In genomic region chr11:97523827-97524261, GRCm38 (mm10) we compare ENCODE assay signal across 10 mouse cellular contexts. TPM values are rescaled to one million over a fixed set of nuclear protein-coding genes. Genes with fewer than 3 reads are reported as not detected.
DNase-seq lines count a peak whose midpoint lies in the region; ATAC-seq and TF ChIP-seq lines count a peak whose summit lies in the region.
"Had no signal": no experiment of that assay in that cellular context is flagged by ENCODE, and none has a peak within 500 bp of the region (broad histone marks: within the 10 kb centered on the region; RNA-seq: fewer than 3 reads in every experiment).

No protein-coding gene starts in this region.

- 0 out of 2 replicates have a peak overlapping the region, but pooled peaks have one; percentile 19 for H3K9ac ChIP-seq in embryonic facial prominence, embryonic 14.5 days (ENCODE audit: low read depth, low read length)
- H3K9ac ChIP-seq in midbrain, postnatal 0 days (replicated peaks; ENCODE audit: low read length, poor library complexity, severe bottlenecking): 0 out of 2 replicates have a peak overlapping the region, but pooled peaks have one; percentile 19
- H3K9ac ChIP-seq: limb, embryonic 13.5 days had no signal

- H3K4me3 ChIP-seq in left cerebral cortex, adult 2 months: no peak overlapping the region
- no peak overlapping the region for H3K4me3 ChIP-seq in embryonic facial prominence, embryonic 14.5 days (ENCODE audit: low read depth, low read length)
- no peak overlapping the region for H3K4me3 ChIP-seq in midbrain, postnatal 0 days (ENCODE audit: low read depth, low read length)
- H3K4me3 ChIP-seq: limb, embryonic 13.5 days had no signal

- H3K4me2 ChIP-seq in embryonic facial prominence, embryonic 14.5 days (ENCODE audit: low read depth, low read length): no peak overlapping the region
- H3K4me2 ChIP-seq in midbrain, postnatal 0 days (ENCODE audit: low read depth, low read length, poor library complexity, severe bottlenecking): no peak overlapping the region
- H3K4me2 ChIP-seq: limb, embryonic 13.5 days had no signal

- no peaks in the 10 kb centered on the region for H3K4me1 ChIP-seq in embryonic facial prominence, embryonic 14.5 days (ENCODE audit: control insufficient read depth, insufficient read depth, low read length)
- H3K4me1 ChIP-seq in midbrain, postnatal 0 days (ENCODE audit: insufficient read depth, low read length): peaks cover 2% of the 10 kb centered on the region; the same call in 1 of the 2 replicates

- ATAC-seq in embryonic facial prominence, embryonic 14.5 days (ENCODE audit: low read depth): no peak
- no peak for ATAC-seq in midbrain, postnatal 0 days (ENCODE audit: low FRiP score)
- ATAC-seq in granulocyte monocyte progenitor cell, adult 5-6 weeks (replicated peaks; ENCODE audit: poor library complexity, severe bottlenecking): no peak

- DNase-seq in left cerebral cortex, postnatal 4 days: peak; percentile 65
- DNase-seq in left cerebral cortex, adult 2 months (ENCODE audit: extremely low spot score in 1 of 2, low spot score in 2 of 2): no peak
- DNase-seq in embryonic facial prominence, embryonic 14.5 days (ENCODE audit: low spot score): no peak
- peak; percentile 58 for DNase-seq in kidney, postnatal 10 days
- DNase-seq in midbrain, postnatal 0 days (ENCODE audit: low spot score): peak; percentile 68
- DNase-seq in urinary bladder, adult 18-20 months (ENCODE audit: low spot score in 2 of 2): no peak
- no peak for DNase-seq in thymus, postnatal 14 days

- H3K9me3 ChIP-seq in embryonic facial prominence, embryonic 14.5 days (ENCODE audit: control insufficient read depth, low read length): no peaks in the 10 kb centered on the region
- no peaks in the 10 kb centered on the region for H3K9me3 ChIP-seq in midbrain, postnatal 0 days (ENCODE audit: low read length)
- H3K9me3 ChIP-seq: limb, embryonic 13.5 days had no signal

- H3K36me3 ChIP-seq in embryonic facial prominence, embryonic 14.5 days (ENCODE audit: control insufficient read depth, insufficient read depth, low read length): 0 out of 2 replicates have a peak, but pooled peaks cover 4% of the 10 kb centered on the region
- peaks cover 66% of the 10 kb centered on the region for H3K36me3 ChIP-seq in midbrain, postnatal 0 days (ENCODE audit: insufficient read depth, low read length)
- H3K36me3 ChIP-seq: limb, embryonic 13.5 days had no signal

- TF ChIP-seq CTCF in left cerebral cortex, adult 2 months (IDR thresholded peaks at IDR 0.05): no peak
- TF ChIP-seq CTCF in midbrain, postnatal 0 days (IDR thresholded peaks at IDR 0.05): no peak

- no peak overlapping the region; the same call in 1 of the 2 replicates for H3K27ac ChIP-seq in left cerebral cortex, adult 2 months
- H3K27ac ChIP-seq in embryonic facial prominence, embryonic 14.5 days (replicated peaks; ENCODE audit: low read depth, low read length): no peak overlapping the region
- 0 out of 2 replicates have a peak overlapping the region, but pooled peaks have one; percentile 8 for H3K27ac ChIP-seq in midbrain, postnatal 0 days (ENCODE audit: low read depth, low read length)
- H3K27ac ChIP-seq: limb, embryonic 13.5 days had no signal

- 8% methylated on average over 1 of the region's 1 CpGs for WGBS in embryonic facial prominence, embryonic 14.5 days
- 4% methylated on average over 1 of the region's 1 CpGs for WGBS in midbrain, postnatal 0 days

- no peaks in the 10 kb centered on the region for H3K27me3 ChIP-seq in embryonic facial prominence, embryonic 14.5 days (replicated peaks; ENCODE audit: control insufficient read depth, insufficient read depth, low read length)
- H3K27me3 ChIP-seq in midbrain, postnatal 0 days (ENCODE audit: insufficient read depth, low read length): no peaks in the 10 kb centered on the region

- intact Hi-C loops in left cerebral cortex, postnatal 4 days (cut with DNase I): no loop called here
- intact Hi-C loops in left cerebral cortex, adult 2 months (cut with DNase I): no loop called here

RNA-seq across cellular contexts. Expression of gene 4933428G20Rik, which starts 23.7 kb away (rescaled TPM):
- under 1 TPM in 1 of 2 experiments, not detected in 1; 0.26 TPM for total RNA-seq in left cerebral cortex, postnatal 4 days (2021)
- not detected for total RNA-seq in left cerebral cortex, adult 2 months (2021)
- 0.13 TPM in 1 of 2 replicates, not detected in the other for polyA plus RNA-seq in embryonic facial prominence, embryonic 14.5 days (2014; fragmentation: Nextera tagmentation; extraction: Ambion mirVana)
- total RNA-seq in midbrain, postnatal 0 days (2014; rRNA removed): 0.28 TPM in 1 of 2 replicates, not detected in the other
- 0.34 and 0.91 TPM in 2 replicates for polyA plus RNA-seq in midbrain, postnatal 0 days (2015; fragmentation: Nextera tagmentation; extraction: Ambion mirVana)
- total RNA-seq in granulocyte monocyte progenitor cell, adult 5-6 weeks (2014; fragmentation: Nextera tagmentation): not detected in 2 replicates
- 0.22 TPM in 1 of 2 replicates, not detected in the other for total RNA-seq in granulocyte monocyte progenitor cell, adult 5-6 weeks (2017)
- total RNA-seq: common myeloid progenitor, adult 5-6 weeks had no signal

RNA-seq across cellular contexts. Expression of gene Srcin1, which starts 52.1 kb away (rescaled TPM):
- 100 to 1,000 TPM; 163 to 177 TPM for total RNA-seq in left cerebral cortex, postnatal 4 days (2021)
- 100 to 1,000 TPM; 308 to 318 TPM for total RNA-seq in left cerebral cortex, adult 2 months (2021)
- 0.76 and 1.6 TPM in 2 replicates for polyA plus RNA-seq in embryonic facial prominence, embryonic 14.5 days (2014; fragmentation: Nextera tagmentation; extraction: Ambion mirVana)
- total RNA-seq in midbrain, postnatal 0 days (2014; rRNA removed): 95.0 and 100 TPM in 2 replicates
- 13.1 and 14.0 TPM in 2 replicates for polyA plus RNA-seq in midbrain, postnatal 0 days (2015; fragmentation: Nextera tagmentation; extraction: Ambion mirVana)
- total RNA-seq in granulocyte monocyte progenitor cell, adult 5-6 weeks (2014; fragmentation: Nextera tagmentation): not detected in 2 replicates
- total RNA-seq in granulocyte monocyte progenitor cell, adult 5-6 weeks (2017): not detected in 2 replicates
- total RNA-seq: common myeloid progenitor, adult 5-6 weeks had no signal

Comparison
In these comparisons a context has a peak if more than half of its experiments do, and no peak if none do; other contexts are left out.
1. DNase-seq: peak in left cerebral cortex, postnatal 4 days (single experiment), kidney, postnatal 10 days (single experiment) and midbrain, postnatal 0 days (single experiment); none in left cerebral cortex, adult 2 months (0 of 2), embryonic facial prominence, embryonic 14.5 days (single experiment), urinary bladder, adult 18-20 months (0 of 2) and thymus, postnatal 14 days (single experiment).
2. RNA of gene Srcin1, which starts 52.1 kb away (total RNA-seq): 308 to 318 TPM in left cerebral cortex, adult 2 months, 163 to 177 TPM in left cerebral cortex, postnatal 4 days and 95.0 to 100 TPM in midbrain, postnatal 0 days; not detected in granulocyte monocyte progenitor cell, adult 5-6 weeks; every median in the first group is over 10 times any median in the second.